Mouse (Mus musculus) retina, adult 2 months (tissue): Measurements from ENCODE around the gene Olfr1287.

ENCODE experiments used
- DNase-seq: peaks from one replicate; pipeline ENCODE4 v3.0.0-alpha.2; 2012; ENCODE audit warnings: low read depth, low spot score

Olfr1287 gene

GRCm38 (mm10) chr2:111448842-111449241, at the start of gene Olfr1287:
Gene Olfr1287 (plus strand): TSS chr2:111449142.
- DNase-seq, result no peak

- no peak for DNase-seq
Measured at GRCm38 (mm10) chr2:111422931-111423330, 26.0 kb upstream of the Olfr1287 start, which contains the start of gene Olfr1286. Gene Olfr1286 (minus strand): TSS chr2:111423115.

DNA sequence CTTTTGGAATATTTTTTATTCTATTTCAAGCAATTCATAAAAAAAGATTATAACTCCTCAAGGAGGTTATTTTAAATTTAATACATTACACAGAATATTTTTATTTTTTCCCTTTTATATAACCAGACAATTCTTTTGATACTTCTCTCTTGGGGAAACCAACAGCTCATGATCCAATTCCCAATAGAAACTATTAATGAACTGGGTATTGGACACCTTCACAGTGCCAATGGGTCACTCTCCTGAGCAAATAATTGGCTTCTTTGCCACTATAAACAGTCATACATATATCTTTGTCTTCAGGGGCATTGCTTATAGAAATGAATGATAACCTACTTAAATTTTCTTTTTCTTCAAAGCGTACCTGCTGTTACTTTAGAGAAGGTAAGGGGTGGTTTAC, 24.9 kb downstream of the Olfr1287 start, which contains the start of gene Olfr1288:
TSS of gene Olfr1288 (plus strand) at position 301 of the 400 bp plus-strand sequence.
- no peak for DNase-seq

- no peak for DNase-seq
Measured at GRCm38 (mm10) chr2:111480519-111480918, 31.6 kb downstream of the Olfr1287 start, which contains the start of gene Olfr1289. Gene Olfr1289 (plus strand): TSS chr2:111480819.

- no peak for DNase-seq
Measured at GRCm38 (mm10) chr2:111493729-111494128, 44.8 kb downstream of the Olfr1287 start, which contains the start of gene Olfr1290. Gene Olfr1290 (minus strand): TSS chr2:111493829.

GRCm38 (mm10) chr2:111496880-111497279, 47.9 kb downstream of the Olfr1287 start, which contains the start of gene Olfr1291-ps1:
Gene Olfr1291-ps1 (plus strand): TSS chr2:111497180.
- DNase-seq, result no peak
